Mouse (Mus musculus) cerebellum, adult 11-12 months (tissue): ENCODE data around the gene Catsper3.

Experiments used
- DNase-seq: peaks from one replicate; pipeline ENCODE4 v3.0.0; 2022

Gene Catsper3

GRCm38 (mm10) chr13:55827679-55828140, 43.3 kb downstream of the Catsper3 start:
- DNase-seq = no peak

- no peak for DNase-seq
These were observed 44.0 kb downstream of the Catsper3 start for GRCm38 (mm10) chr13:55828141-55829017.

GRCm38 (mm10) chr13:55829018-55829655, 44.8 kb downstream of the Catsper3 start:
- DNase-seq = no peak

- DNase-seq = no peak
These were observed 45.9 kb downstream of the Catsper3 start for GRCm38 (mm10) chr13:55830081-55830832.

- DNase-seq = no peak
These were observed 46.7 kb downstream of the Catsper3 start for GRCm38 (mm10) chr13:55830833-55831721.

GRCm38 (mm10) chr13:55831722-55832160, 47.4 kb downstream of the Catsper3 start:
- DNase-seq = no peak

- DNase-seq = no peak
These were observed 48.2 kb downstream of the Catsper3 start for GRCm38 (mm10) chr13:55832602-55833001.

- DNase-seq = no peak
These were observed 49.6 kb downstream of the Catsper3 start for GRCm38 (mm10) chr13:55833921-55834320.

- no peak for DNase-seq
These were observed 50.3 kb downstream of the Catsper3 start for GRCm38 (mm10) chr13:55834667-55835066.

- no peak for DNase-seq
These were observed 51.3 kb downstream of the Catsper3 start for GRCm38 (mm10) chr13:55835548-55836097.

- no peak for DNase-seq
These were observed 51.8 kb downstream of the Catsper3 start, which contains the start of gene Pitx1 for GRCm38 (mm10) chr13:55836142-55836625. Gene Pitx1 (minus strand): TSS chr13:55836192.

GRCm38 (mm10) chr13:55836786-55837780, 52.7 kb downstream of the Catsper3 start:
- DNase-seq = no peak

GRCm38 (mm10) chr13:55840223-55840622, 55.9 kb downstream of the Catsper3 start:
- no peak for DNase-seq

- no peak for DNase-seq
These were observed 59.3 kb downstream of the Catsper3 start for GRCm38 (mm10) chr13:55843700-55844099.

GRCm38 (mm10) chr13:55847805-55848204, 63.4 kb downstream of the Catsper3 start:
- no peak for DNase-seq

- no peak for DNase-seq
These were observed 64.3 kb downstream of the Catsper3 start for GRCm38 (mm10) chr13:55848604-55849190.

- DNase-seq = no peak
These were observed 66.4 kb downstream of the Catsper3 start for GRCm38 (mm10) chr13:55850726-55851125.

- DNase-seq = no peak
These were observed 67.8 kb downstream of the Catsper3 start for GRCm38 (mm10) chr13:55852205-55852604.

GRCm38 (mm10) chr13:55855793-55856192, 71.4 kb downstream of the Catsper3 start:
- DNase-seq = no peak

GRCm38 (mm10) chr13:55858463-55858862, 74.1 kb downstream of the Catsper3 start:
- DNase-seq = no peak
